Mouse (Mus musculus): ENCODE results near the gene Clpsl2. TPM values are rescaled to one million over a fixed set of nuclear protein-coding genes. Genes with fewer than 3 reads are reported as not detected.

Clpsl2 gene
- polyA plus RNA-seq, 1 experiment from 2014 or later, result not detected

- WGBS, result 40% methylated on average over 9 of the region's 9 CpGs
- no peak overlapping the region for H3K27ac ChIP-seq (ENCODE audit: low read depth, low read length)
- no peaks in the 10 kb centered on the region for H3K9me3 ChIP-seq (ENCODE audit: control insufficient read depth, low read length)
Observed at GRCm38 (mm10) chr17:28511616-28512541, 37.3 kb upstream of the Clpsl2 start.

GRCm38 (mm10) chr17:28512696-28513095 lies 36.5 kb upstream of the Clpsl2 start:
- no peak overlapping the region for H3K27ac ChIP-seq (ENCODE audit: low read depth, low read length)
- 47% methylated on average over 6 of the region's 6 CpGs for WGBS

More at GRCm38 (mm10) chr17:28511616-28512541, 37.3 kb upstream of the Clpsl2 start:
- no peak overlapping the region for H3K9ac ChIP-seq (ENCODE audit: low read depth, low read length)
- ATAC-seq, result no peak
- H3K4me1 ChIP-seq (ENCODE audit: control insufficient read depth, insufficient read depth, low read depth, low read length), result peaks cover 5% of the 10 kb centered on the region
- H3K36me3 ChIP-seq (ENCODE audit: control insufficient read depth, insufficient read depth, low read length), result no peaks in the 10 kb centered on the region
- no peaks in the 10 kb centered on the region; the same call in 1 of the 2 replicates for H3K27me3 ChIP-seq (replicated peaks; ENCODE audit: control insufficient read depth, insufficient read depth, low read length)
- H3K4me3 ChIP-seq (ENCODE audit: low read length), result no peak overlapping the region
- no peak overlapping the region for H3K4me2 ChIP-seq (ENCODE audit: low read length)

GRCm38 (mm10) chr17:28513337-28513736 lies 35.9 kb upstream of the Clpsl2 start:
- no peaks in the 10 kb centered on the region for H3K36me3 ChIP-seq (ENCODE audit: control insufficient read depth, insufficient read depth, low read length)
- no peak overlapping the region for H3K27ac ChIP-seq (ENCODE audit: low read depth, low read length)
- H3K27me3 ChIP-seq (replicated peaks; ENCODE audit: control insufficient read depth, insufficient read depth, low read length), result no peaks in the 10 kb centered on the region; the same call in 1 of the 2 replicates
- H3K4me1 ChIP-seq (ENCODE audit: control insufficient read depth, insufficient read depth, low read depth, low read length), result peaks cover 9% of the 10 kb centered on the region
- no peak overlapping the region for H3K4me3 ChIP-seq (ENCODE audit: low read length)
- no peak overlapping the region for H3K4me2 ChIP-seq (ENCODE audit: low read length)
- 71% methylated on average over 1 of the region's 1 CpGs for WGBS
- no peaks in the 10 kb centered on the region for H3K9me3 ChIP-seq (ENCODE audit: control insufficient read depth, low read length)
- no peak overlapping the region for H3K9ac ChIP-seq (ENCODE audit: low read depth, low read length)
- ATAC-seq, result no peak

More at GRCm38 (mm10) chr17:28512696-28513095, 36.5 kb upstream of the Clpsl2 start:
- no peak overlapping the region for H3K9ac ChIP-seq (ENCODE audit: low read depth, low read length)
- no peak for ATAC-seq
- peaks cover 7% of the 10 kb centered on the region for H3K4me1 ChIP-seq (ENCODE audit: control insufficient read depth, insufficient read depth, low read depth, low read length)
- H3K36me3 ChIP-seq (ENCODE audit: control insufficient read depth, insufficient read depth, low read length), result no peaks in the 10 kb centered on the region
- no peak overlapping the region for H3K4me3 ChIP-seq (ENCODE audit: low read length)
- H3K4me2 ChIP-seq (ENCODE audit: low read length), result no peak overlapping the region
- H3K9me3 ChIP-seq (ENCODE audit: control insufficient read depth, low read length), result no peaks in the 10 kb centered on the region
- H3K27me3 ChIP-seq (replicated peaks; ENCODE audit: control insufficient read depth, insufficient read depth, low read length), result no peaks in the 10 kb centered on the region; the same call in 1 of the 2 replicates

DNA sequence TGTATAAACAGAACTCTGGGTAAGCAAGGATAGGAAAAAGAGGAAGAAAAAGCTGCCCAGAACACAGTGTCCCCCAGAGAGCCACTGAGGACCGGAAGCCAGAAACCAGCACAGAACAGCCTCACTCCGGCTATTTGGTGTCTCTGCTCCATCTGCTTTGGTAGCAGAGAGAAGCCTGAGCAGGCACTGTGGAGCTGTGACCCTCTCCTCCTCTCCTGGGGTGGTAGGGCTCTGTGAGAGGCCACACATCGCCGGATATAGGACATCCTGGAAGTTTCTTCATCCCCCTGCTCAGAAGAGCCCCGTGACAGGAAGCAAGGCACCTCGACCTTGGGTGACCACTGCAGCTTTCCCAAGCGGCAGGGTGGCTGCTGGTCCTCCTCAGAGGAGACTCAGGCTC lies 35.4 kb upstream of the Clpsl2 start:
- no peak overlapping the region for H3K9ac ChIP-seq (ENCODE audit: low read depth, low read length)
- no peak for ATAC-seq
- H3K4me1 ChIP-seq (ENCODE audit: control insufficient read depth, insufficient read depth, low read depth, low read length), result peaks cover 14% of the 10 kb centered on the region
- WGBS, result 72% methylated on average over 7 of the region's 7 CpGs
- no peak overlapping the region for H3K27ac ChIP-seq (ENCODE audit: low read depth, low read length)
- no peaks in the 10 kb centered on the region for H3K9me3 ChIP-seq (ENCODE audit: control insufficient read depth, low read length)
- no peak overlapping the region for H3K4me2 ChIP-seq (ENCODE audit: low read length)
- H3K4me3 ChIP-seq (ENCODE audit: low read length), result no peak overlapping the region
- no peaks in the 10 kb centered on the region; the same call in 1 of the 2 replicates for H3K27me3 ChIP-seq (replicated peaks; ENCODE audit: control insufficient read depth, insufficient read depth, low read length)
- no peaks in the 10 kb centered on the region for H3K36me3 ChIP-seq (ENCODE audit: control insufficient read depth, insufficient read depth, low read length)

DNA sequence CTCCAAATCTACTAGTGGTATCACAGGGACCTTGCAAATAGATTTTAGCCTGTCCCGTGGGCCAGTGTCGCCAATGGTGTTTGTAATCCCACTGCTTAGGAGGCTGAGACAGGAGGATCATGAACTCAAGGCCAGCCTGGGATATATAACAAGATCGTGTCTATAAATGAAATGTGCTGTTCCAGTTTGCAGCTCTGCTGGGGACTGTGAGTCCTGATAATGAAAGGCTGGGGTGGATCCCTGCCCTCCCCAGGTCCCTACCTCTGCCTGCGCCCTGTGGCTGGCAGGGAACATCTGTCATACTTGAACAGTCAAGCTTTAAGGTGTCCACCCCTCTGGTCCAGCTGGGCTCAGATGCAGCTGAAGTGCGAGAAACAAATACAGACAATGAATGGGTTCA lies 34.7 kb upstream of the Clpsl2 start:
- H3K36me3 ChIP-seq (ENCODE audit: control insufficient read depth, insufficient read depth, low read length), result no peaks in the 10 kb centered on the region
- H3K4me2 ChIP-seq (ENCODE audit: low read length), result no peak overlapping the region
- no peaks in the 10 kb centered on the region for H3K9me3 ChIP-seq (ENCODE audit: control insufficient read depth, low read length)
- no peak overlapping the region for H3K9ac ChIP-seq (ENCODE audit: low read depth, low read length)
- no peak for ATAC-seq
- H3K4me1 ChIP-seq (ENCODE audit: control insufficient read depth, insufficient read depth, low read depth, low read length), result peaks cover 15% of the 10 kb centered on the region
- H3K27ac ChIP-seq (ENCODE audit: low read depth, low read length), result no peak overlapping the region
- no peak overlapping the region for H3K4me3 ChIP-seq (ENCODE audit: low read length)
- H3K27me3 ChIP-seq (replicated peaks; ENCODE audit: control insufficient read depth, insufficient read depth, low read length), result no peaks in the 10 kb centered on the region; the same call in 1 of the 2 replicates
- 51% methylated on average over 5 of the region's 5 CpGs for WGBS

- H3K27ac ChIP-seq (ENCODE audit: low read depth, low read length), result no peak overlapping the region
Observed at GRCm38 (mm10) chr17:28515431-28516341, 33.5 kb upstream of the Clpsl2 start.

DNA sequence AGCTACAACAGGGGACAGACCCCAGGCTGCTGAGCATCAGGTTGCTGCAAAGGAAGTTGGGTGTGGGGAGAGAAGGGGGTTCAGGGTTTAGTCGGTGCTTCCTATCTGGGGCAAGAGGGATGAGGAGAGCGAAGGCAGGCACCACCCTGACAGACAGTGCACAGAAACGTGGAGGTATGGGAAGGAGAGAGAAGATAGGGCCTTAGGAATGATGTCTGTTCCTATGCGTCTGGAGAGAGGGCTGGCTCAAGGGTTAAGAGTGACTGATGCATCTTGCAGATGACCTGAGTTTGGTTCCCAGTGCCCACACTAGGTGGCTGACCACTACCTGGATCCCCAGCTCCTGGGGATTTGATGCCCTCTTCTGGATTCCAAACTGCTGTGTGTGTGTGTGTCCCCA lies 32.3 kb upstream of the Clpsl2 start:
- Histone ChIP-seq H3K36me3 (ENCODE audit: control insufficient read depth, insufficient read depth, low read length) (no peaks in the 10 kb centered on the region), H3K9me3 (ENCODE audit: control insufficient read depth, low read length) (no peaks in the 10 kb centered on the region), H3K27ac (ENCODE audit: low read depth, low read length) (no peak overlapping the region), H3K27me3 (replicated peaks; ENCODE audit: control insufficient read depth, insufficient read depth, low read length) (peaks cover 6% of the 10 kb centered on the region), H3K4me2 (ENCODE audit: low read length) (peak overlapping the region; percentile 94), H3K9ac (ENCODE audit: low read depth, low read length) (no peak overlapping the region), H3K4me3 (ENCODE audit: low read length) (no peak overlapping the region; the same call in 1 of the 2 replicates), H3K4me1 (ENCODE audit: control insufficient read depth, insufficient read depth, low read depth, low read length) (peaks cover 13% of the 10 kb centered on the region)
- 84% methylated on average over 4 of the region's 4 CpGs for WGBS
- no peak for ATAC-seq

More at GRCm38 (mm10) chr17:28515431-28516341, 33.5 kb upstream of the Clpsl2 start:
- H3K9me3 ChIP-seq (ENCODE audit: control insufficient read depth, low read length), result no peaks in the 10 kb centered on the region
- H3K4me1 ChIP-seq (ENCODE audit: control insufficient read depth, insufficient read depth, low read depth, low read length), result peaks cover 15% of the 10 kb centered on the region
- H3K36me3 ChIP-seq (ENCODE audit: control insufficient read depth, insufficient read depth, low read length), result no peaks in the 10 kb centered on the region
- H3K4me3 ChIP-seq (ENCODE audit: low read length), result no peak overlapping the region
- no peak overlapping the region for H3K4me2 ChIP-seq (ENCODE audit: low read length)
- no peak; the same call in 1 of the 2 replicates for ATAC-seq
- WGBS, result 63% methylated on average over 10 of the region's 10 CpGs
- no peak overlapping the region for H3K9ac ChIP-seq (ENCODE audit: low read depth, low read length)
- peaks cover 2% of the 10 kb centered on the region for H3K27me3 ChIP-seq (replicated peaks; ENCODE audit: control insufficient read depth, insufficient read depth, low read length)

DNA sequence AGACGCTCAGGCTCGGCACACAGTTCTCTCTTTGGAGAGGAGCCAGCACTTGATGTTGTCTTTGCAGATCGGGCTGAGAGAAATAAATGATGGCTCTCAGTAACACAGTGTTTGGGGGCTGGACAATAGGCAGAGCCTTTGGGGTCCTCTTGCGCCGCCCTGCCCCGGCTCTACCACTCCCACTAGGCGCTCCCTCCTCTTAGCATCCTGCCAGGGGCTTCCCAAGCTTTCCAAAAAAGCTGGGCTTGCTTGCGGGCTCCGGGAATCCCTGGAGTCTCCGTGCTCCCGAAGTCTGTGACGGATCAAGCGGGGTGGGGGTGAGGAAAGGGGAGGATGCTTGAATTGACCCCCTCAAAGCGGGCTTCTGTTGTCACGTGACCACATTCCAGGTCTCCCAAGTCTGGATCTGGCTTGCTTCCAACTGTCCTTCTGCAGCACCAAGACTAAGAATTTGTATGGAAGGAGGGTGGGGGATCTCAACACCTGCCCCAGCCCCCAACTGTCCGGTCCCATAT lies 31.7 kb upstream of the Clpsl2 start, which contains the start of gene Fkbp5:
TSS of gene Fkbp5 (minus strand) at position 87 of the 515 bp plus-strand sequence.
- H3K4me2 ChIP-seq (ENCODE audit: low read length), result peak within 1 kb of the TSS; percentile 94
- peak within 1 kb of the TSS; percentile 77 for H3K9ac ChIP-seq (ENCODE audit: low read depth, low read length)
- no peaks in the 10 kb centered on the region for H3K9me3 ChIP-seq (ENCODE audit: control insufficient read depth, low read length)

More for the DNA sequence above, 31.7 kb upstream of the Clpsl2 start, which contains the start of gene Fkbp5:
- H3K4me1 ChIP-seq (ENCODE audit: control insufficient read depth, insufficient read depth, low read depth, low read length), result peaks cover 18% of the 10 kb centered on the region
- WGBS, result under 1% methylated on average over 16 of the region's 16 CpGs
- ATAC-seq, result no peak
- peaks cover 6% of the 10 kb centered on the region for H3K27me3 ChIP-seq (replicated peaks; ENCODE audit: control insufficient read depth, insufficient read depth, low read length)
- H3K4me3 ChIP-seq (ENCODE audit: low read length), result peak within 1 kb of the TSS; percentile 53
- H3K36me3 ChIP-seq (ENCODE audit: control insufficient read depth, insufficient read depth, low read length), result no peaks in the 10 kb centered on the region
- peak within 1 kb of the TSS; percentile 72 for H3K27ac ChIP-seq (ENCODE audit: low read depth, low read length)
